Mouse (Mus musculus) limb, embryonic 12.5 days (tissue): ENCODE data around the gene Gm5475. TPM values are rescaled to one million over a fixed set of nuclear protein-coding genes. Genes with fewer than 3 reads are reported as not detected.
"Not testable (repeated sequence)": the region's sequence is repeated elsewhere in the genome, so short reads cannot be mapped to it uniquely, and the experiment has no call there.

Experiments used
- ATAC-seq: fragments of 200-750 bp; cut with Nextera tagmentation; 2 replicates; pipeline ENCODE4 v1.8.0; 2017; ENCODE audit warnings: low read depth, moderate TSS enrichment; ENCODE audit not compliant: insufficient number of reproducible peaks, insufficient read depth, low FRiP score, low TSS enrichment
- H3K27ac ChIP-seq: fragments of 300-500 bp; sonication (generic); 2 replicates; pipeline ENCODE4 v1.5.1; 2016; ENCODE audit warnings: mild to moderate bottlenecking, moderate library complexity
- H3K27me3 ChIP-seq: fragments of 300-500 bp; sonication (generic); 2 replicates; pipeline ENCODE4 v1.6.1; 2016; ENCODE audit warnings: mild to moderate bottlenecking, moderate library complexity
- H3K36me3 ChIP-seq: fragments of 300-500 bp; sonication (generic); 2 replicates; pipeline ENCODE4 v1.6.1; 2016; ENCODE audit warnings: mild to moderate bottlenecking, moderate library complexity
- H3K4me1 ChIP-seq: fragments of 300-500 bp; sonication (generic); replicated peaks from 2 replicates; pipeline ENCODE4 v1.6.1; 2016
- H3K4me2 ChIP-seq: fragments of 300-500 bp; sonication (generic); 2 replicates; pipeline ENCODE4 v1.6.1; 2016; ENCODE audit warnings: mild to moderate bottlenecking, moderate library complexity
- H3K4me3 ChIP-seq: fragments of 300-500 bp; sonication (generic); replicated peaks from 2 replicates; pipeline ENCODE4 v1.5.1; 2016; ENCODE audit warnings: mild to moderate bottlenecking
- H3K9ac ChIP-seq: fragments of 300-500 bp; sonication (generic); replicated peaks from 2 replicates; pipeline ENCODE4 v1.6.1; 2016; ENCODE audit warnings: mild to moderate bottlenecking, moderate library complexity
- H3K9me3 ChIP-seq: fragments of 300-500 bp; sonication (generic); 2 replicates; pipeline ENCODE4 v1.6.1; 2016; ENCODE audit warnings: mild to moderate bottlenecking, moderate library complexity
- WGBS: fragments of 180-500 bp; shearing (Covaris S2); methylation state at CpG from one replicate; pipeline ENCODE4 v1.1.7; 2016; 5-methylcytosine and 5-hydroxymethylcytosine counted together
- polyA plus RNA-seq: library from polyadenylated mRNA; unstranded; fragments of >200 nt; fragmentation: Nextera tagmentation; extraction: Ambion mirVana; gene quantifications from 2 replicates; pipeline ENCODE4 v1.2.1, GENCODE M21; 2016

Gm5475 gene
- polyA plus RNA-seq: 0.12 and 0.13 TPM in 2 replicates

DNA sequence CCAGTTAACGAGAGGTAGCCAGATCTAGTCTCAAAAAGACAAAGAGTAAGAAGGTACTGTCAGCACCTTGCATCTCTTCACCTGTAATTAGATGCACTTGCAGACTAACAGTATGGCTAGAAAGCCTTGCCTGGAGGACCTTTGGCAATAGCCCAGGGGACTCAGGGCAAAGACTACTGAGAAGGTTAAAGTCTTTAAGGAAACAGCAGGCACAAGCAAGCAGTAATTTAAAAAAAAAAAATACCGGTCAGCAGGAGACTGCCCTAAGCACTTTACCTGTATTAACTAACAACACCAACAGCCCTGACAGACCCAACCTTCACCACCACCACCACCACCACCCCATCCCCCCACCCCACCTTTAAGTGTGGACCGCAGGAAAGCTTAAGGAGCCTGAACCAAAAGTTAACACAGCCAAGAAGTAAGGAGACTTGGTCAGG is at the start of gene Gm5475:
Gene Gm5475 (plus strand): TSS at position 390 of the 440 bp plus-strand sequence.
- H3K9me3 ChIP-seq, H3K27me3 ChIP-seq, H3K36me3 ChIP-seq, ATAC-seq: not testable (repeated sequence)
- Histone ChIP-seq H3K4me1 (peaks cover 49% of the 10 kb centered on the region), H3K4me3 (peak within 1 kb of the TSS; percentile 95), H3K4me2 (peak within 1 kb of the TSS; percentile 93), H3K9ac (peak within 1 kb of the TSS; percentile 91), H3K27ac (0 out of 2 replicates have a peak within 1 kb of the TSS, but pooled peaks have one; percentile 45)
- WGBS: 19% methylated on average over 3 of the region's 3 CpGs

DNA sequence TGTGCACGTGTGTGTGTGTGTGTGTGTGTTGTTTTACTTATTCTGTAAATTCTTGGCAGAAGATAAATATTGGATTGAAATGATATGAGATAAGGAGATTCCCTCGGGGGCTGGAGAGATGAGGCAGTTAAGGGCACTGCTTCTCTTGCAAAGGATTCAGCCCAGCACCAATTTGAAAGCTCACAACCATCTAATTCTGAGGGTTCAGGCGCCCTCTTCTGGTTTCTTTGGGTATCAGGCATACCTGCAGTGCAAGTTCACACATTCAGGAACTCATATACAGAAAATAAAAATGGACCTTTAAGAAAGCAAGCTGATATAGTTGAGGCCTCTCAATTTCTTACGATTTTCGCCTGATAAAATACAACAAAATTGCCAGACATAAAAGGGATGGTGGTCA is 46.9 kb upstream of the Gm5475 start:
- no peaks in the 10 kb centered on the region for H3K27me3 ChIP-seq
- H3K27ac ChIP-seq: no peak overlapping the region
- no peak for ATAC-seq
- no peak overlapping the region for H3K4me3 ChIP-seq
- H3K9ac ChIP-seq: no peak overlapping the region
- H3K4me1 ChIP-seq: no peaks in the 10 kb centered on the region; the same call in 1 of the 2 replicates
- 0 out of 2 replicates have a peak, but pooled peaks cover 5% of the 10 kb centered on the region for H3K9me3 ChIP-seq
- no peaks in the 10 kb centered on the region for H3K36me3 ChIP-seq
- H3K4me2 ChIP-seq: no peak overlapping the region
- WGBS: 33% methylated on average over 5 of the region's 5 CpGs

DNA sequence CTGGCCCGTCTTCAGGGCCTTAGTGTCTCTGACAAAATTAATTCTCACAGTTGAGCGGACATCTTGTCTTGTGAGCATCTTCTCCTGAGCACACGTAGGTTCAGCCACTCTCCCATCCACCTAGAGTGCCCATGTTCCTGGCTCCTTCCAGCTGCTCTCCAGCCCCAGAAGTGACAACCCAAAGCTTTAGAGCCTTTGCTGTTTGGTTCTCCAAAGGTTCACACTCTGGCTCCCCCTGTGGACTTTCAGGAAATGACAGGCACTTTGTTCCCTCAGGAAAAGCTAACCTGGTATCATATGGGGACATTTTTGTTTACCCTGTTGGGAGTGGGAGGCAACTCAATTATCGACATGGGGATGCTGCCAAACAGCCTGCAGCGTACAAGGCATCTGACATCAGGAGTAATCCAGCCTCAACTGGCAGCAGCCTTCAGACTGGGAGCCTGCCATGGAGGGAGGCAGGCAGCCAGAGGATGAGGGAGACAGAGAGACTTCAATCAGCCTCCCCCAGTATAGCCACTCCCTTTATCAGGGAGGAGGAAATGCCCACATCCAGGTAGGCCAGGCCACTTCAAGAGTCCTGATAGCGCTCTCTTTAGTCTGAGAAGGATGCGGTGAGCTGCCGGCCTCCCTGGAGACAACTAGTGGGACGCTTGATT is 44.0 kb upstream of the Gm5475 start:
- 45% methylated on average over 4 of the region's 9 CpGs for WGBS
- not testable (repeated sequence) for H3K4me1 ChIP-seq, H3K4me2 ChIP-seq, H3K9me3 ChIP-seq, ATAC-seq, H3K36me3 ChIP-seq, H3K4me3 ChIP-seq, H3K9ac ChIP-seq, H3K27me3 ChIP-seq, H3K27ac ChIP-seq

DNA sequence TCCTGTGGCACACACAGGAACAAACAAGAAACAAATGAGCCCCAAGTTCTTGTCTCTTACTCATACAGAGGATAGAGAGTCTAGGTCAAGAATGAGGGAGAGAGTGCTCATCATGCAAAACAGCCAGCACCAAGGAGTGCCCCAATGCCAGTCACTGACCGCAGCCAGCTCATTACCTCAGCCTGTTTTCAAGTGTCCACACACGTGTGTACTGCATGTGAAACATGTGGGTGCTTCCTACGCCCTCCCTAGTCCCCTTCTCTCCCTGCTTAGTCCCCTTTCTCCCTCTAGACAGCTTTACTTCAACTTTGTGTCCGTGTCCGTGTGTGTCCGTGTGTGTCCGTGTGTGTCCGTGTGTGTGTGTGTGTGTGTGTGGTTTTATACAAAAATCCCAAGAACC is 42.3 kb upstream of the Gm5475 start:
- H3K4me1 ChIP-seq: no peaks in the 10 kb centered on the region; the same call in 1 of the 2 replicates
- H3K36me3 ChIP-seq: no peaks in the 10 kb centered on the region
- no peaks in the 10 kb centered on the region for H3K9me3 ChIP-seq
- no peak overlapping the region for H3K4me2 ChIP-seq
- WGBS: 86% methylated on average over 8 of the region's 8 CpGs
- 0 out of 2 replicates have a peak, but pooled peaks cover 4% of the 10 kb centered on the region for H3K27me3 ChIP-seq
- H3K9ac ChIP-seq: no peak overlapping the region
- H3K4me3 ChIP-seq: no peak overlapping the region
- no peak overlapping the region for H3K27ac ChIP-seq
- no peak for ATAC-seq

DNA sequence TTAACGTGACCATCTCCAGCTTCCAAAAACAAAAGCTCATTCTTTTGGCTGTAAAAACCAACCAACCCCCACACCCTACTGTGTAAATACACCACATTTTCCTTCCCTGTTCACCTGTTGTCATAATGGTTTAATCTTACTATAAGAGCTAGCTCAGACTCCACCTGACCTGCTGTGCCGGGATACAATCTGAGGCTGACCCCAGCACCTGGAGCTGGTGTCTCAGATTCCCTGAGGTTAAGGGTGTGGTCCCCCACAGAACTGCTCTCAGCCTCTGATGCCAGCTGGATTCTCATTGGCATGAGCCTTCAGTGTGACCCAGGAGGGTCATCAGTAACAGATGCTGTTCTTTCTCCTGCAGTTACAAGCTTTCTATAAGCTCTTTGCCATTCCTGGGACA is 41.8 kb upstream of the Gm5475 start:
- Histone ChIP-seq H3K9me3 (no peaks in the 10 kb centered on the region), H3K36me3 (no peaks in the 10 kb centered on the region), H3K4me2 (no peak overlapping the region), H3K9ac (no peak overlapping the region), H3K27me3 (0 out of 2 replicates have a peak, but pooled peaks cover 4% of the 10 kb centered on the region), H3K27ac (no peak overlapping the region), H3K4me1 (no peaks in the 10 kb centered on the region; the same call in 1 of the 2 replicates), H3K4me3 (no peak overlapping the region)
- 63% methylated on average over 2 of the region's 2 CpGs for WGBS
- no peak for ATAC-seq

DNA sequence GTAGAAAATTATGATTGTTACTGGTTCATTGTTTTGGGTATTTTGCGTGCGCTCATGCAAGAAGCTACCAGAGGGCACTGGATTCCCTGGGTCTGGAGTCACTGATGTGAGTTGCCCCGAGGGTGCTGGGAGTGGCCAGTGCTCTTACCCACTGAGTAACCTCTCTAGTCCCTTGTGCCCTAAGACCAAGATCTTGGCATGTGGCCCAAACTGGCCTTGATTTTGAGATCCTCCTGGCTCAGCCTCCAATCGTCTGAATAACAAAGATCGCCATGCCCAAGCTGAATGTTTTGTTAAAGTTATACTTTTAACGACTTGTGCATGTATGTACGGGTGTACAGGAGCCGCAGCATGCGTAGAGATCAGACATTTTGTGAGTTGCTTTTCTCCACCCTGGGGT is 36.2 kb upstream of the Gm5475 start:
- no peak for ATAC-seq
- 91% methylated on average over 9 of the region's 9 CpGs for WGBS
- Histone ChIP-seq H3K9ac (no peak overlapping the region), H3K4me1 (no peaks in the 10 kb centered on the region; the same call in 1 of the 2 replicates), H3K9me3 (no peaks in the 10 kb centered on the region), H3K4me2 (no peak overlapping the region), H3K27me3 (0 out of 2 replicates have a peak, but pooled peaks cover 4% of the 10 kb centered on the region), H3K36me3 (no peaks in the 10 kb centered on the region), H3K4me3 (no peak overlapping the region), H3K27ac (no peak overlapping the region)

DNA sequence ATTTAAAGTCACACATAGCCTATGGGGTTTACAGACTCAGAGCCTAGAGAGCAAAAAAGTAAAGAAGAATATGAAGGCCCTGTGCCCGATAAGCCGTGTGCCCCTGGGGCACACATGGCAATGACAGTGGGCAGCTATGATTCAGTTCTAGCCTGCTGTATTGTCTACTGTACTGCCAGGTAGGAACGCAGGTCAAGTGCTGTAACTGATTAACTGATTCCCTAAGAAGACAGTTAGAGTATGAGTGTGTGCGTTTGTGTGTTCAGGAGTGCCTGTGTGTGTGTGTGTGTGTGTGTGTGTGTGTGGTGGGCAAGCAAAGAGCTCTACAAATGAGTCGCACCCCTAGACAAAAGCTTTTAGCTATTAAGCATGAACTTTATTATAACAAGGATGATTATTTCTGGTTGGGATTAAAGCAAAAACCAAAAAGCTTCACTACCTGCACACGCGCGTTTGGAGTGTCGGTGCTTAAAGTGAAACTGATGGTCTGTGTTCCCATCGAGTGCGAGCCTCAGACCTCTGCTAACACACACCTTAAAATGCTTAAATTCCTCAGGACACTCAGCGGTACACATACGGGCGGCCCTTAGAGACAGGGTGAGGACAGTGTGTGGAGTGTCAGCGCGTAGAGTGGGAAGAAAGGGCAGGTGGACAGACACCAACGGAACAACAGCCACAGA is 34.3 kb upstream of the Gm5475 start:
- no peaks in the 10 kb centered on the region for H3K27me3 ChIP-seq
- H3K27ac ChIP-seq: no peak overlapping the region

DNA sequence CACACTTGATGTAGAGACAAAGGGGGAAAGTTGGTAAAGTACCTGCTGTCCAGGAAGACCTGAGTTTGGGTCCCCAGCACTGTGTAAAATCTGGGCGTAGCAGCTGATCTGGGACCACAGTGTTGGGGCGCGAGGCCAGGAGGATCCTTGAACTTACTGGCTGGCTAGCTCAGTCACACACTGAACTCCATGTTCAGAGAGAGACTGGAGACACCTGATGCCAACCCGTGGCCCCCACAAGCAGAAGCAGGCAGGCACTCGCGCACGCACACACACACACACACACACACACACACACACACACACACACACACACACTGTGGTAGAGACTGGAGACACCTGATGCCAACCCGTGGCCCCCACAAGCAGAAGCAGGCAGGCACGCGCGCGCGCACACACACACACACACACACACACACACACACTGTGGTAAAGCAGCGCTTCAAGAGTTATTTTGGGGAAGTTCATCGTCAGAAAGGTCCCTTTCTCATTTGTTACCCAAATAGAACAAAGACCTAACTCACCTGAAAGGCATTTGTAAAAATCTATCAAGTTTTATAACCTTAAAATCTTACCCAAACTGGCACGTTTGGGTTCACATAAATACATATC is 33.6 kb upstream of the Gm5475 start:
- Histone ChIP-seq H3K27ac (no peak overlapping the region), H3K27me3 (no peaks in the 10 kb centered on the region), H3K9me3 (no peaks in the 10 kb centered on the region), H3K4me2 (no peak overlapping the region), H3K4me3 (no peak overlapping the region), H3K36me3 (0 out of 2 replicates have a peak, but pooled peaks cover 1% of the 10 kb centered on the region), H3K4me1 (peaks cover 12% of the 10 kb centered on the region), H3K9ac (no peak overlapping the region)
- WGBS: 89% methylated on average over 13 of the region's 16 CpGs
- no peak for ATAC-seq

More for the DNA sequence above, 34.3 kb upstream of the Gm5475 start:
- Histone ChIP-seq H3K4me1 (peaks cover 6% of the 10 kb centered on the region), H3K4me3 (no peak overlapping the region), H3K36me3 (no peaks in the 10 kb centered on the region), H3K9me3 (no peaks in the 10 kb centered on the region), H3K4me2 (no peak overlapping the region), H3K9ac (no peak overlapping the region)
- 92% methylated on average over 17 of the region's 17 CpGs for WGBS
- ATAC-seq: no peak

DNA sequence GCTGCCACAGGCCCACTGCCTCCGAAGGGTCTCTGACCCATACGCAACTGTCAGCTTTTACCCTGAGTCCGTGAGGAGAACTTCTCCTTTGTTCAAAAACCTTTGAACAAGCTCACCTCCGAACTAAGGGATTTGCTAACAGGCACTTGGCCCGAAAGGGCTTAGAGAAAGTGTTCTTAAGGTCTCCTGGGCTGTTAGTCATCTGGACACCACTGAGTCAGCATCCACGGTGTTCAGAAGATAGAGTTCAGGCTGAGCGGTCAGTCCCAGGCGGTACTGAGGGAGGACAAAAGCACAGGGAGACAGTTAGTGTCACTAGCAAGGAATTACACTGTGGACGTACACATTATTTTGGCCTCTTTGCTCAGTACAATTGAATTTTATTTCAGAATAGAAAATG is 33.1 kb upstream of the Gm5475 start:
- ATAC-seq: no peak
- 67% methylated on average over 9 of the region's 9 CpGs for WGBS

DNA sequence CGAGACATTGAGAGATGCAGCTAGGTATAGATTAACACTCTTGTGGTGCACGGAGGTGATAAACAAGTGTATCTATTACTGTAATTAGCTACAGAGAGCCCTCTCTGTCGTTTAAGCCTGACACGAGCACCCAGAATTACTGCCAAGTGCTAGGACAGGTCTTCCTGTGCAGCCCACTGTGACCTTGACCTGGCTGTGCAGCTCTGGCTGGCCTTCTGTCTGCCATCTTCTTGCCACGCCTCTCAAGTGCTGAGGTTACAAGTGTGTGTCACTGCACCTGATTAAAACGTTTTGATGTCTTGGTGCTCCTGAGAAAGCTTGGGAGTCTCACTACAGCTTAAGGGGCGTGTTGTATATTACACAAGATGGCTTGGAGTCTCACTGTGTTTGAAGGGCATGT is 30.9 kb upstream of the Gm5475 start:
- H3K27me3 ChIP-seq: no peaks in the 10 kb centered on the region
- H3K4me3 ChIP-seq: no peak overlapping the region
- no peaks in the 10 kb centered on the region for H3K9me3 ChIP-seq
- 74% methylated on average over 7 of the region's 7 CpGs for WGBS
- peaks cover 29% of the 10 kb centered on the region for H3K36me3 ChIP-seq
- H3K4me1 ChIP-seq: peaks cover 12% of the 10 kb centered on the region
- H3K9ac ChIP-seq: no peak overlapping the region
- ATAC-seq: no peak
- H3K4me2 ChIP-seq: no peak overlapping the region
- H3K27ac ChIP-seq: no peak overlapping the region

More for the DNA sequence above, 33.1 kb upstream of the Gm5475 start:
- Histone ChIP-seq H3K4me2 (no peak overlapping the region), H3K4me3 (no peak overlapping the region), H3K4me1 (peaks cover 12% of the 10 kb centered on the region), H3K36me3 (peaks cover 7% of the 10 kb centered on the region; the same call in 1 of the 2 replicates), H3K27me3 (no peaks in the 10 kb centered on the region), H3K9ac (no peak overlapping the region; the same call in 1 of the 2 replicates), H3K27ac (0 out of 2 replicates have a peak overlapping the region, but pooled peaks have one; percentile 18), H3K9me3 (no peaks in the 10 kb centered on the region)

DNA sequence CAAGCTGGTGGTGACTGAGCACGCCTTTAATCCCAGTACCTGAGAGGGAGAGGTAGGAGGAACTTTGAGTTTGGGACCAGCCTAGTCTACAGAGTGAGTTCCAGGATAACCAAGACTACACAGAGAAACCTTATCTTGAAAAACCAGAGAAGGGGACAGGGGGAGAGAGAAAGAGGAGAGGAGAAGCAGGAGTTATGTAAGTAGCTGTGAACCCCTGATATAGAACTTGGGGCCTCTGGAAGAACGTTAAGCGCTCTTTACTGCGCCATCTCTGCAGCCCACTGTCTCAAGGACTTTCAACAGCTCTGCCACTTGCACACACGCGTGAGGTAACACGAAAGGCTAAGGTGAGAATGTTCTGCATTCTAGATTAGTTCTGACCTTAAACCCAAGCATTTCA is 30.3 kb upstream of the Gm5475 start:
- no peak overlapping the region for H3K27ac ChIP-seq
- H3K4me2 ChIP-seq: no peak overlapping the region
- H3K27me3 ChIP-seq: no peaks in the 10 kb centered on the region
- H3K4me3 ChIP-seq: no peak overlapping the region
- peaks cover 34% of the 10 kb centered on the region for H3K36me3 ChIP-seq
- H3K4me1 ChIP-seq: peaks cover 12% of the 10 kb centered on the region
- no peak for ATAC-seq
- no peaks in the 10 kb centered on the region for H3K9me3 ChIP-seq
- H3K9ac ChIP-seq: no peak overlapping the region
- WGBS: 92% methylated on average over 7 of the region's 7 CpGs
